Mouse (Mus musculus) embryonic stem cell, embryonic (primary cell): ENCODE measurements around the gene Nf1.

Experiments
- CTCF ChIA-PET, 4 experiments: fragments of 300-600 bp in 2 of 4; fragments of 350-600 bp in 2 of 4; sonication (Branson Sonifier 250); formaldehyde crosslinking; loops; one replicate each; lab custom pipeline; 2022; ENCODE audit warnings: inconsistent platforms in 2 of 4; lab: Charles Lee
- POLR2A ChIA-PET, 4 experiments: fragments of 300-600 bp in 2 of 4; fragments of 350-600 bp in 2 of 4; sonication (Branson Sonifier 250); formaldehyde crosslinking; loops; one replicate each; lab custom pipeline; 2022; ENCODE audit warnings: antibody characterized with exemption in 4 of 4, inconsistent platforms in 1 of 4; lab: Charles Lee

Gene Nf1

DNA sequence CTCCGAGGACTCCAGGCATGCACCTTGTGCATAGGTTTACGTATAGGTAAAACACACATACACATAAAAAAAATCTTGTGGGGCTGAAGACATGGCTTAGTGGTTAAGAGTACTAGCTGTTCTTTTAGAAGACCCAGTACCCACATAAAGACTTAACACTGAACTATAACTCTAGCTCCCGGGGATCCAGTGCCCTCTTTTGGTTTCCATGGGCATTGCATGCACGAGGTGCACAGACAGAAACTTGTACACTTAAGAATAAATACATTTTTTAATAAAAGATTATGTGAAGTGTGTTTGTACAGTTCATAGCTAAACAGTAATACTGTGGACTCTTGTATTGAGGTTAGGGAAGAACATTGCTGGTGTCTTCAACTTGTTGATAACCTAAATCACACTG, 33.5 kb downstream of the Nf1 start:
- ChIA-PET POLR2A (interaction anchor here in 1 of 4 experiments (0.8 to 1.5 kb wide), 5 partner anchors 12 to 48 kb away, joined by 3 to 7 read pairs (median 3); no protein-coding TSS in a partner anchor), CTCF (interaction anchor here (0.5 to 1.9 kb wide), 30 partner anchors 8 to 515 kb away, joined by 3 to 10 read pairs (median 3); partner anchors contain the start of gene Gm9964 (in 4 of the 4))

DNA sequence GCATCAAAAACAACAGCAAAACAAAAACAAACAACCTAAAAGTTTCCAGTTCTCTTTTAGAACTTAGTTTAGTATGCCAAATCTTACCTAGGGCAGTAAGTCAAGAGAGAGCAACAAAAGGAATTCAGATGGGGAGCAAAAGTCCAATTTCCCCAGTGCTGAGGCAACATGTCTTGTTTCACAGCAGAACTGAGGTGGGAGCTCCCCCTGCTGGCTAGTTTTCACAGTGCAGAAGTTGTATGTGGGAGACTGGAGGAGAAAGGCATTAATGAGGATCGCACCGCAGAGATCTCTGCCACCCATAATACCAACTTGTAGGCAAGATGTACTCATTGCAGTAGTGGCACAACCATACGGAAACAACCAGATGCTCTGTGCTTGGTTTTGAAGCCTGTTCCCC, 58.8 kb downstream of the Nf1 start:
- ChIA-PET POLR2A (interaction anchor here in 3 of 4 experiments (0.7 to 1.8 kb wide), 6 partner anchors 9 to 174 kb away, joined by 3 to 5 read pairs (median 4); partner anchors contain the start of gene Nf1 (in 1 of the 3)), CTCF (interaction anchor here (0.5 to 2.8 kb wide), 36 partner anchors 9 to 1638 kb away, joined by 3 to 18 read pairs (median 4); partner anchors contain the start of gene Gm9964 (in 1 of the 4))

GRCm38 (mm10) chr11:79403625-79404319, 64.3 kb downstream of the Nf1 start:
- CTCF ChIA-PET: no interaction called here
- POLR2A ChIA-PET: interaction anchor here in 1 of 4 experiments (1.3 kb wide), 1 partner anchor 10 kb away, joined by 3 read pairs; no protein-coding TSS in a partner anchor

GRCm38 (mm10) chr11:79413761-79414513, 74.4 kb downstream of the Nf1 start:
- POLR2A ChIA-PET: interaction anchor here in 1 of 4 experiments (0.8 kb wide), 1 partner anchor 24 kb away, joined by 3 read pairs; no protein-coding TSS in a partner anchor
- CTCF ChIA-PET: interaction anchor here in 1 of 4 experiments (0.6 kb wide), 1 partner anchor 383 kb away, joined by 4 read pairs; no protein-coding TSS in a partner anchor

- ChIA-PET CTCF (interaction anchor here in 1 of 4 experiments (0.5 to 0.6 kb wide), 2 partner anchors 152 to 294 kb away, joined by 3 read pairs; no protein-coding TSS in a partner anchor), POLR2A (interaction anchor here in 1 of 4 experiments (0.5 to 1.3 kb wide), 3 partner anchors 10 to 415 kb away, joined by 3 to 4 read pairs (median 3); no protein-coding TSS in a partner anchor)
Measured at GRCm38 (mm10) chr11:79422496-79422895, 83.0 kb downstream of the Nf1 start.

GRCm38 (mm10) chr11:79426571-79426970, 87.1 kb downstream of the Nf1 start:
- ChIA-PET POLR2A (interaction anchor here in 2 of 4 experiments (0.6 to 1.5 kb wide), 8 partner anchors 9 to 467 kb away, joined by 3 to 9 read pairs (median 4); no protein-coding TSS in a partner anchor), CTCF (interaction anchor here in 2 of 4 experiments (0.6 to 2.2 kb wide), 4 partner anchors 130 to 202 kb away, joined by 4 to 13 read pairs (median 7); partner anchors contain the start of gene Gm9964 (in 1 of the 2))

- CTCF ChIA-PET: interaction anchor here (0.5 to 2.2 kb wide), 31 partner anchors 9 to 858 kb away, joined by 3 to 13 read pairs (median 4); partner anchors contain the start of genes Gm9964 (in 1 of the 4), Nf1 (in 1 of the 4) and Nlk (in 1 of the 4)
- POLR2A ChIA-PET: interaction anchor here in 3 of 4 experiments (0.6 to 1.7 kb wide), 12 partner anchors 9 to 548 kb away, joined by 3 to 5 read pairs (median 4); partner anchors contain the start of gene Nf1 (in 2 of the 3)
Measured at GRCm38 (mm10) chr11:79427638-79428037, 88.1 kb downstream of the Nf1 start.

GRCm38 (mm10) chr11:79435252-79435651, 95.8 kb downstream of the Nf1 start:
- CTCF ChIA-PET: no interaction called here
- POLR2A ChIA-PET: interaction anchor here in 2 of 4 experiments (0.7 to 1.4 kb wide), 2 partner anchors 15 to 477 kb away, joined by 3 to 4 read pairs; no protein-coding TSS in a partner anchor

DNA sequence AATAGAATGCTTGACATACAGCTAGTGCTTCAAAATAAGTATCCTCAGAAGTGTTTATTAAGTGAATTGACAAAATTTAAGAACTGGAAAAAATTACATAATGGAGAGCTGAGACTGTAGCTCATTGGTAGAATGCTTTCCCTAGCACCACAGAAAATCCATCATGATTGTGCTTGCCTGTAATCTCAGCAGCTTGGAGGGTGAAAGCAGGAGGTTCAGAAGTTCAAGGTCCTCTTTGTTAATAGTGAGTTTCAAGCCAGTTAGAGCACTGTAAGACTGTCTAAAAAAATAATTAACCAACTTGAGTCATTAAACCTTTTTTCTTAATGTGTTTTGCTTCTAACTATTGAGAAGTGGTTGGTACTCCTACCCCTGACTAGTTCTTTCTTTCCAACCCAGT, 108.9 kb downstream of the Nf1 start:
- POLR2A ChIA-PET: interaction anchor here in 1 of 4 experiments (0.8 kb wide), 1 partner anchor 19 kb away, joined by 3 read pairs; no protein-coding TSS in a partner anchor
- CTCF ChIA-PET: interaction anchor here in 3 of 4 experiments (0.6 to 1.3 kb wide), 3 partner anchors 75 to 142 kb away, joined by 3 to 5 read pairs (median 3); no protein-coding TSS in a partner anchor

- ChIA-PET POLR2A (no interaction called here), CTCF (no interaction called here)
Measured at GRCm38 (mm10) chr11:79452966-79453365, 113.5 kb downstream of the Nf1 start.

GRCm38 (mm10) chr11:79457928-79458327, 118.4 kb downstream of the Nf1 start:
- CTCF ChIA-PET: no interaction called here
- POLR2A ChIA-PET: interaction anchor here in 1 of 4 experiments (0.6 kb wide), 1 partner anchor 46 kb away, joined by 4 read pairs; the partner anchor contains the start of gene Omg

DNA sequence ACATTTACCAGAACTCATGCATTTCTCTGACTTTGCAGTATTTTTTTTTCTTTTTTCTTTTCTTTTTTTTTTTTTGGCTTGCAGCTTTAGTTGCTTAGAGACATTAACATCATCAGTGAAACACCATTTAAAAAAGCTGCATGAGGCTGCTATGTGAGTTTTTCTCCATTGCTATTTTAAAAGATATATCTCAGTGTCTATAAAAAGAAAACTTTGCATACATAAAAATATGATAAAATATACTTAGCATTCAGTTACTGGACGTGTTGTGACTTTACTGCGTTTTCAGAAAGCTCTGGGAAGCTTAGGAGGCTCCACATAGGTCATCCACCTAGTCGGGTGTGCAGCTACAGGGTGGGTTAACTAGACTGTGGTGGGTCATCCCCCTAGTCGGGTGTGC, 120.4 kb downstream of the Nf1 start:
- ChIA-PET CTCF (no interaction called here), POLR2A (interaction anchor here in 1 of 4 experiments (1.0 kb wide), 1 partner anchor 220 kb away, joined by 3 read pairs; no protein-coding TSS in a partner anchor)

DNA sequence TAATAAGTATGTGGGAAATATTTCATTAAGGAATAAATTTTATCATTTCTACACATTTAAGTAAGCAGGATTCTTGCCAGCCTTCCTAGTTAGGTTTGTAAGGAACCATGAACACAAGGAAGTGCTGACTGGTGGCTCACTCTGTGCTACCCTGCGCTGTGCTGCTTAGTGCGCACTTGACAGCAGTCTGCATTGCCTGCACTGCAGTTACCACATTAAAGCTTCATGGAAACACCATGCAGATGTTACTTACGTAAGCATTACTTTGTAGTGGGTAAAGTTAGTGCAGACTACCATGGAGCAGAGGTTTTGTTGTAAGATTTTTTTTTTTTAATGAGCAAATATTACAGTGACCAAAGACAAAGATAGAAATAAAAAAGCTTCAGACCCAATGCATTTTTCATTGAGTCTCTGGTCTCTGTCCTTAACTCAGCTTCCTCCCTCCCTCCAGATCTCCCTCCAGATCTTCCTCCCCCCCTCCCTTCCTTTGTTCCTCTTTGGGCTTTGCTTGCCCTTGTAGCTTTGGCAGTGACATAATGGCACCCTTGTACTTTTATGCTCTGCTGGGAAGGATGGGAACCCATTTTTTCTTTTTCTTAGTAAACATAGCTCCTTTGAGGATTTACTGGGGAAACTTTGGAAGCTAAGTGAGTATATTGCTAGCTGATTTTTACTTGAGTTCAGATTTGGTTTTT, 121.4 kb downstream of the Nf1 start:
- CTCF ChIA-PET: interaction anchor here in 2 of 4 experiments (0.7 to 1.2 kb wide), 3 partner anchors 56 to 891 kb away, joined by 3 read pairs; no protein-coding TSS in a partner anchor
- POLR2A ChIA-PET: interaction anchor here in 1 of 4 experiments (0.7 to 1.3 kb wide), 3 partner anchors 18 to 702 kb away, joined by 3 to 4 read pairs (median 3); no protein-coding TSS in a partner anchor

GRCm38 (mm10) chr11:79468097-79468496, 128.6 kb downstream of the Nf1 start:
- CTCF ChIA-PET: interaction anchor here in 1 of 4 experiments (0.6 kb wide), 1 partner anchor 904 kb away, joined by 4 read pairs; no protein-coding TSS in a partner anchor
- POLR2A ChIA-PET: interaction anchor here in 1 of 4 experiments (0.9 kb wide), 1 partner anchor 11 kb away, joined by 3 read pairs; no protein-coding TSS in a partner anchor

DNA sequence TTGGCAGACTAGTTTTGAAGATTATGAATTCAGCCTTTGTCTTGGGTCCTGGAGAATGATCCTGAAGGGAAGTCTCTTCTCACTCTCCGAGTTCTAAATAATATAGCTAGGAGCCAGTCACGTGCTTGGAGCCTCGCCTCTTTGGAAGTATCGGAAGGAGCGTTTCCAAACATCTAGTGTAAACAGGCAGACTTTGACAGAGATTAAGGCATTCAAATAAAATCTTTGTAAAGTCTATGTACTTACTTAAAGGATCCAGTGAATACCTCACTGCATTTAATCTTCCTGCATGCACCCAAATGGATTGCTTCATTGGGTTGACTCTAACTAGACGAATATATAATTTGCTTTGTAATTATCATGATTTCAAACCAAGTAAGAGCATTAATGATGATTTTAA, 143.9 kb downstream of the Nf1 start:
- ChIA-PET CTCF (no interaction called here), POLR2A (interaction anchor here in 1 of 4 experiments (1.0 kb wide), 1 partner anchor 97 kb away, joined by 4 read pairs; no protein-coding TSS in a partner anchor)

DNA sequence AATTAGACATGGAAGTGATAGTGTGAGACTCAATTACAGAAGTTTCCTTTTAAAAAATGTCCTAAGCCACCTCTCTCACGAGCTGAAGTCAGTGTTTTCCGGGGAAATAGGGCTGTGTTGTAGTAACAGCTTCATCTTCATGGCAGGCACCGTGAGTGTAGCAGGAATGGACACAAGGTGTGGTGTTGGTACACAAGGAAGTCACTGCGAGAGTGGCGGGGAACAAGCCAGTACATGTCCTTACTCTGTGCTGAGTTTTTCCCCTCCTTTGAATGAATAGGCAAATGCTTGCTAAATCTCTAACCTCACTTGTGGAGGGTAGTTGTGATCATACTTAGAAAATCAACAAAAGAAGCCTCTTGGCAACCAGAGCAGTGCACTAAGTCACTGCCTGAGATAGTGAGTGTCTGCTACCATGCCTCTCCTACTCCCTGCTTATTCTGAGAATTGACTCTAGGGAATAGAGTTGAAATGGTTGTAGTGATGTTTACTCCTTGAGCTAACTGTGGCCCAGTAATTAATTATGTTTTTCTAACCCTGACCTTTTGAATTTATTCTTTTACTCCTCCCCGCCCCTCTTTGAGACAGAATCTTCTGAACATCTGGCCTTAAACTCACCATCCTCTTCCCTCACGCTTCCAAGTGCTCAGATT, 144.5 kb downstream of the Nf1 start:
- ChIA-PET CTCF (no interaction called here), POLR2A (interaction anchor here in 1 of 4 experiments (1.0 kb wide), 1 partner anchor 96 kb away, joined by 4 read pairs; no protein-coding TSS in a partner anchor)
